8 mouse cellular contexts compared by ENCODE assay signal in genomic region chr13:41605099-41606010, GRCm38 (mm10). TPM values are rescaled to one million over a fixed set of nuclear protein-coding genes. Genes with fewer than 3 reads are reported as not detected.
DNase-seq lines count a peak whose midpoint lies in the region; ATAC-seq lines count a peak whose summit lies in the region.

TSS of gene Tmem170b (plus strand) at chr13:41605907.

- H3K4me3 ChIP-seq in heart, embryonic 10.5 days = peak within 1 kb of the TSS; percentile 95
- H3K4me3 ChIP-seq in kidney, embryonic 15.5 days (replicated peaks) = peak within 1 kb of the TSS; percentile 95

- peak within 1 kb of the TSS; percentile 98 for H3K27ac ChIP-seq in heart, embryonic 10.5 days
- H3K27ac ChIP-seq in kidney, embryonic 15.5 days = peak within 1 kb of the TSS; percentile 85

- H3K9ac ChIP-seq in kidney, embryonic 15.5 days = peak within 1 kb of the TSS; percentile 85

- H3K4me1 ChIP-seq in heart, embryonic 10.5 days = peaks cover 4% of the 10 kb centered on the region; the same call in 1 of the 2 replicates
- peaks cover 14% of the 10 kb centered on the region for H3K4me1 ChIP-seq in kidney, embryonic 15.5 days

- ATAC-seq in erythroblast, adult 5-6 weeks (replicated peaks; ENCODE audit: low FRiP score, poor library complexity, severe bottlenecking) = peak; percentile 94
- ATAC-seq in kidney, embryonic 15.5 days (replicated peaks; ENCODE audit: low FRiP score) = peak; percentile 98
- ATAC-seq in monocyte, adult 5-6 weeks (replicated peaks; ENCODE audit: insufficient number of reproducible peaks, low FRiP score, low TSS enrichment, poor library complexity, severe bottlenecking) = peak; percentile 74

- DNase-seq in B cell, adult 2 months = peak; percentile 94 to 98
- peak; percentile 99 for DNase-seq in brain, adult 2 months (ENCODE audit: low read depth, low spot score)
- peak; percentile 99 for DNase-seq in heart, embryonic 10.5 days (ENCODE audit: low spot score)
- peak; percentile 95 for DNase-seq in liver
- DNase-seq in spleen, postnatal 4 days (ENCODE audit: low spot score in 2 of 2) = peak; percentile 91 to 97

- no peaks in the 10 kb centered on the region for H3K36me3 ChIP-seq in heart, embryonic 10.5 days
- no peaks in the 10 kb centered on the region for H3K36me3 ChIP-seq in kidney, embryonic 15.5 days

- WGBS in heart, embryonic 10.5 days = under 1% methylated on average over 85 of the region's 87 CpGs
- under 1% methylated on average over 48 of the region's 87 CpGs for WGBS in kidney, embryonic 15.5 days

- H3K4me2 ChIP-seq in kidney, embryonic 15.5 days = peak within 1 kb of the TSS; percentile 83

- no peaks in the 10 kb centered on the region for H3K9me3 ChIP-seq in heart, embryonic 10.5 days
- H3K9me3 ChIP-seq in kidney, embryonic 15.5 days (replicated peaks) = no peaks in the 10 kb centered on the region

- H3K27me3 ChIP-seq in heart, embryonic 10.5 days (ENCODE audit: insufficient read depth, poor library complexity, severe bottlenecking) = no peaks in the 10 kb centered on the region
- H3K27me3 ChIP-seq in kidney, embryonic 15.5 days = no peaks in the 10 kb centered on the region

RNA-seq across cellular contexts. Expression of gene Tmem170b, which starts in this region (rescaled TPM):
- 7.7 and 9.4 TPM in 2 replicates for total RNA-seq in erythroblast, adult 5-6 weeks (2015; ENCODE audit: low replicate concordance)
- total RNA-seq in erythroblast, adult 5-6 weeks (2017; ENCODE audit: low replicate concordance) = 7.1 and 8.5 TPM in 2 replicates
- 11.5 and 15.5 TPM in 2 replicates for polyA plus RNA-seq in heart, embryonic 10.5 days (2016; fragmentation: Nextera tagmentation; extraction: Ambion mirVana)
- 9.5 and 10.2 TPM in 2 replicates for polyA plus RNA-seq in kidney, embryonic 15.5 days (2015; fragmentation: Nextera tagmentation; extraction: Ambion mirVana)
- 17.6 to 20.1 TPM (median 18.7 TPM) in 3 replicates for total RNA-seq in monocyte, adult 5-6 weeks (2017)

Comparison
In these comparisons a context has a peak if more than half of its experiments do, and no peak if none do; other contexts are left out.
1. Peak in every context shown above with its lines: DNase-seq, ATAC-seq, H3K4me3 ChIP-seq and H3K27ac ChIP-seq.